Mouse (Mus musculus) embryonic stem cell, embryonic (primary cell): Measurements from ENCODE around the gene Dohh.

ENCODE experiments used
- CTCF ChIA-PET, 4 experiments: fragments of 300-600 bp in 2 of 4; fragments of 350-600 bp in 2 of 4; sonication (Branson Sonifier 250); formaldehyde crosslinking; loops; one replicate each; lab custom pipeline; 2022; ENCODE audit warnings: inconsistent platforms in 2 of 4; lab: Charles Lee
- POLR2A ChIA-PET, 4 experiments: fragments of 300-600 bp in 2 of 4; fragments of 350-600 bp in 2 of 4; sonication (Branson Sonifier 250); formaldehyde crosslinking; loops; one replicate each; lab custom pipeline; 2022; ENCODE audit warnings: antibody characterized with exemption in 4 of 4, inconsistent platforms in 1 of 4; lab: Charles Lee

Gene Dohh

GRCm38 (mm10) chr10:81419111-81419928 lies 35.1 kb downstream of the Dohh start:
- ChIA-PET POLR2A (interaction anchor here in 3 of 4 experiments (0.5 to 10.0 kb wide), 22 partner anchors 8 to 464 kb away, joined by 3 to 104 read pairs (median 4); partner anchors contain the start of genes Cactin (in 1 of the 3), Celf5 (in 1 of the 3), Dohh (in 1 of the 3) and Fzr1 (in 1 of the 3)), CTCF (interaction anchor here in 3 of 4 experiments (0.6 to 7.4 kb wide), 13 partner anchors 10 to 512 kb away, joined by 3 to 98 read pairs (median 4); no protein-coding TSS in a partner anchor)

GRCm38 (mm10) chr10:81420191-81420767 lies 36.1 kb downstream of the Dohh start:
- ChIA-PET POLR2A (interaction anchor here in 3 of 4 experiments (0.5 to 7.1 kb wide), 11 partner anchors 8 to 155 kb away, joined by 3 to 75 read pairs (median 7); partner anchors contain the start of genes Dohh (in 1 of the 3), Gm48551 (in 1 of the 3) and Pip5k1c (in 1 of the 3)), CTCF (interaction anchor here in 2 of 4 experiments (0.5 to 1.4 kb wide), 5 partner anchors 12 to 199 kb away, joined by 3 to 4 read pairs (median 3); no protein-coding TSS in a partner anchor)

- ChIA-PET POLR2A (interaction anchor here in 3 of 4 experiments (0.6 to 7.1 kb wide), 10 partner anchors 7 to 940 kb away, joined by 3 to 75 read pairs (median 4); no protein-coding TSS in a partner anchor), CTCF (interaction anchor here in 1 of 4 experiments (1.1 kb wide), 1 partner anchor 16 kb away, joined by 3 read pairs; no protein-coding TSS in a partner anchor)
These were observed 37.0 kb downstream of the Dohh start for GRCm38 (mm10) chr10:81421041-81421796.

- CTCF ChIA-PET: interaction anchor here in 2 of 4 experiments (1.2 to 1.8 kb wide), 2 partner anchors 12 to 17 kb away, joined by 3 to 6 read pairs; no protein-coding TSS in a partner anchor
- POLR2A ChIA-PET: interaction anchor here in 3 of 4 experiments (0.6 to 7.1 kb wide), 8 partner anchors 6 to 940 kb away, joined by 3 to 43 read pairs (median 4); no protein-coding TSS in a partner anchor
These were observed 37.5 kb downstream of the Dohh start for GRCm38 (mm10) chr10:81421797-81422100.

- CTCF ChIA-PET: interaction anchor here in 3 of 4 experiments (0.7 to 3.6 kb wide), 4 partner anchors 12 to 21 kb away, joined by 3 to 17 read pairs (median 9); no protein-coding TSS in a partner anchor
- POLR2A ChIA-PET: interaction anchor here in 3 of 4 experiments (0.6 to 2.8 kb wide), 7 partner anchors 9 to 941 kb away, joined by 4 to 11 read pairs (median 6); no protein-coding TSS in a partner anchor
These were observed 38.0 kb downstream of the Dohh start for GRCm38 (mm10) chr10:81422191-81422590.

GRCm38 (mm10) chr10:81422661-81423217 lies 38.5 kb downstream of the Dohh start:
- POLR2A ChIA-PET: interaction anchor here in 2 of 4 experiments (1.4 to 2.8 kb wide), 7 partner anchors 10 to 43 kb away, joined by 4 to 11 read pairs (median 8); no protein-coding TSS in a partner anchor
- CTCF ChIA-PET: interaction anchor here (0.6 to 3.6 kb wide), 7 partner anchors 11 to 133 kb away, joined by 3 to 17 read pairs (median 3); no protein-coding TSS in a partner anchor

GRCm38 (mm10) chr10:81423476-81424245 lies 39.4 kb downstream of the Dohh start:
- CTCF ChIA-PET: interaction anchor here (0.6 to 3.6 kb wide), 8 partner anchors 10 to 135 kb away, joined by 3 to 17 read pairs (median 4); no protein-coding TSS in a partner anchor
- POLR2A ChIA-PET: interaction anchor here in 3 of 4 experiments (0.6 to 2.8 kb wide), 15 partner anchors 9 to 495 kb away, joined by 3 to 11 read pairs (median 3); partner anchors contain the start of genes 4930404N11Rik (in 1 of the 3), Dohh (in 1 of the 3), Gm48551 (in 1 of the 3) and Pip5k1c (in 1 of the 3)

- ChIA-PET POLR2A (interaction anchor here in 3 of 4 experiments (0.6 to 2.8 kb wide), 23 partner anchors 11 to 180 kb away, joined by 3 to 11 read pairs (median 3); partner anchors contain the start of genes 4930404N11Rik (in 1 of the 3), Dohh (in 1 of the 3), Gm48551 (in 1 of the 3) and Ncln (in 1 of the 3)), CTCF (interaction anchor here in 3 of 4 experiments (0.8 to 3.6 kb wide), 8 partner anchors 10 to 136 kb away, joined by 3 to 17 read pairs (median 6); partner anchors contain the start of gene Cactin (in 1 of the 3))
These were observed 40.2 kb downstream of the Dohh start for GRCm38 (mm10) chr10:81424246-81425051.

- POLR2A ChIA-PET: interaction anchor here in 2 of 4 experiments (0.9 to 5.2 kb wide), 9 partner anchors 7 to 128 kb away, joined by 3 to 43 read pairs (median 3); partner anchors contain the start of genes Dohh (in 1 of the 2), Gm48551 (in 1 of the 2) and Ncln (in 1 of the 2)
- CTCF ChIA-PET: interaction anchor here in 3 of 4 experiments (0.6 to 3.6 kb wide), 6 partner anchors 9 to 174 kb away, joined by 3 to 17 read pairs (median 6); no protein-coding TSS in a partner anchor
These were observed 41.1 kb downstream of the Dohh start for GRCm38 (mm10) chr10:81425236-81425850.

- ChIA-PET CTCF (interaction anchor here (0.5 to 1.5 kb wide), 5 partner anchors 13 to 347 kb away, joined by 3 to 4 read pairs (median 3); no protein-coding TSS in a partner anchor), POLR2A (interaction anchor here in 3 of 4 experiments (0.6 to 5.2 kb wide), 10 partner anchors 8 to 349 kb away, joined by 3 to 43 read pairs (median 5); partner anchors contain the start of genes Gm48551 (in 1 of the 3) and Smim24 (in 1 of the 3))
These were observed 41.9 kb downstream of the Dohh start for GRCm38 (mm10) chr10:81426081-81426671.

- CTCF ChIA-PET: interaction anchor here (0.6 to 1.5 kb wide), 6 partner anchors 21 to 236 kb away, joined by 3 to 7 read pairs (median 4); no protein-coding TSS in a partner anchor
These were observed 42.7 kb downstream of the Dohh start for GRCm38 (mm10) chr10:81426897-81427296.

GRCm38 (mm10) chr10:81427327-81427726 lies 43.1 kb downstream of the Dohh start:
- POLR2A ChIA-PET: interaction anchor here in 3 of 4 experiments (0.7 to 5.2 kb wide), 7 partner anchors 8 to 144 kb away, joined by 3 to 43 read pairs (median 5); no protein-coding TSS in a partner anchor

More at GRCm38 (mm10) chr10:81426897-81427296, 42.7 kb downstream of the Dohh start:
- POLR2A ChIA-PET: interaction anchor here in 3 of 4 experiments (0.7 to 5.2 kb wide), 8 partner anchors 8 to 144 kb away, joined by 3 to 43 read pairs (median 5); no protein-coding TSS in a partner anchor

GRCm38 (mm10) chr10:81427804-81428506 lies 43.7 kb downstream of the Dohh start:
- ChIA-PET CTCF (interaction anchor here in 2 of 4 experiments (0.7 to 1.5 kb wide), 4 partner anchors 22 to 122 kb away, joined by 3 to 7 read pairs (median 3); no protein-coding TSS in a partner anchor), POLR2A (interaction anchor here in 3 of 4 experiments (0.5 to 6.8 kb wide), 6 partner anchors 9 to 30 kb away, joined by 4 to 75 read pairs (median 7); no protein-coding TSS in a partner anchor)

More at GRCm38 (mm10) chr10:81427327-81427726, 43.1 kb downstream of the Dohh start:
- CTCF ChIA-PET: interaction anchor here in 3 of 4 experiments (0.7 to 1.5 kb wide), 5 partner anchors 21 to 236 kb away, joined by 3 to 7 read pairs (median 4); no protein-coding TSS in a partner anchor
